Mouse (Mus musculus) G1E (cell line): ENCODE results near the gene Lrrc59. TPM values are rescaled to one million over a fixed set of nuclear protein-coding genes. Genes with fewer than 3 reads are reported as not detected.

Experiments used
- ATAC-seq: 2 replicates; pipeline ENCODE4 v1.8.0; 2016; ENCODE audit warnings: mild to moderate bottlenecking; ENCODE audit not compliant: insufficient number of reproducible peaks, poor library complexity, low FRiP score, severe bottlenecking; ENCODE audit errors: extremely low read depth
- DNase-seq: peaks from one replicate; pipeline ENCODE4 v3.0.0; 2012; ENCODE audit warnings: low spot score
- H3K27me3 ChIP-seq: 2 replicates; pipeline ENCODE4 v1.6.1; 2012; ENCODE audit warnings: mild to moderate bottlenecking, low read length, inconsistent platforms; ENCODE audit not compliant: insufficient read depth
- H3K36me3 ChIP-seq: replicated peaks from 2 replicates; pipeline ENCODE3; 2012; ENCODE audit warnings: mild to moderate bottlenecking, inconsistent platforms
- H3K4me1 ChIP-seq: 2 replicates; pipeline ENCODE4 v1.6.1; 2012; ENCODE audit warnings: low read depth, low read length, inconsistent platforms, mixed read lengths; ENCODE audit not compliant: insufficient read depth
- H3K4me3 ChIP-seq: 2 replicates; pipeline ENCODE4 v1.5.1; 2012; ENCODE audit warnings: low read depth, mild to moderate bottlenecking, inconsistent platforms, low read length, moderate library complexity, mixed read lengths
- H3K9me3 ChIP-seq: replicated peaks from 2 replicates; pipeline ENCODE4 v1.6.1; 2012; ENCODE audit warnings: inconsistent platforms
- CTCF ChIP-seq: IDR thresholded peaks from 2 replicates; pipeline ENCODE4 v1.5.1; 2012; ENCODE audit warnings: low read depth, low read length, inconsistent platforms, mixed read lengths
- GATA1 ChIP-seq: IDR thresholded peaks from 2 replicates; pipeline ENCODE4 v1.6.1; 2012; ENCODE audit warnings: borderline replicate concordance, low read length, inconsistent platforms, mixed read lengths
- GATA2 ChIP-seq: IDR thresholded peaks from 2 replicates; pipeline ENCODE4 v1.6.1; 2012; ENCODE audit warnings: low read depth, low read length, inconsistent platforms, borderline replicate concordance
- POLR2AphosphoS5 ChIP-seq: IDR thresholded peaks from 2 replicates; pipeline ENCODE4 v1.6.1; 2012; ENCODE audit warnings: low read depth, low read length, inconsistent platforms; ENCODE audit not compliant: insufficient replicate concordance
- TAL1 ChIP-seq: conservative IDR thresholded peaks from 2 replicates; pipeline ENCODE4 v1.6.1; 2012; ENCODE audit warnings: low read depth, low read length, inconsistent platforms, mixed read lengths
- polyA plus RNA-seq: library from polyadenylated mRNA; stranded (reverse); fragments of >175 nt; gene quantifications from 2 replicates; pipeline ENCODE4 v1.2.3, GENCODE M21; 2012
- total RNA-seq, 2 experiments: library from RNA; stranded (forward) in 1 of 2; stranded (reverse) in 1 of 2; fragments of 200-1000 nt in 1 of 2; fragments of >200 nt in 1 of 2; fragmentation: Nextera tagmentation in 1 of 2; gene quantifications; 2 replicates each; pipeline ENCODE4 v1.2.3; 2014 to 2017

Lrrc59 gene
- total and polyA plus RNA-seq, 3 experiments = 107 to 146 (median 117) TPM

DNA sequence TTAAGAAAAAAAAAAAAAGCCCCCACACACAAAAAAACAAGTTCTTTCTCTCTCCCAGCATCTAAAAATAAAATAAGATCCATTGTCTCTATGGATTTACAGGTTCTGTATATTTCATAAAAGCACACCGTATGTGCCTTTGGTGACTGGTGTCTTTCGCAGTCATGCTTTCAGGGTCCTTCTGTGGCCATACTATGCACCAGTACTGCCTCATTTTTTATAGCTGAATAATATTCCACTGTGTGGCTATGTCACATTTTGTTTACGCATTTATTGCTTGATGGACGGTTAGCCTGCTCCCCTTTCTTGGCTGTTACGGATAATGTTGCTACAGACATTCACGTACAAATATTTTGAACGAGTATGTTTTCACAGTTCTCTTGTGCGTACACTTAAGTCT is 23.4 kb downstream of the Lrrc59 start:
- Histone ChIP-seq H3K4me3 (peak overlapping the region; percentile 80), H3K9me3 (no peaks in the 10 kb centered on the region), H3K36me3 (peaks cover 71% of the 10 kb centered on the region), H3K4me1 (peaks cover 44% of the 10 kb centered on the region), H3K27me3 (no peaks in the 10 kb centered on the region)
- DNase-seq = no peak
- no peak for TF ChIP-seq POLR2AphosphoS5
- no peak for TF ChIP-seq TAL1
- TF ChIP-seq GATA2 = no peak
- no peak for TF ChIP-seq CTCF
- TF ChIP-seq GATA1 = no peak
- ATAC-seq = no peak

DNA sequence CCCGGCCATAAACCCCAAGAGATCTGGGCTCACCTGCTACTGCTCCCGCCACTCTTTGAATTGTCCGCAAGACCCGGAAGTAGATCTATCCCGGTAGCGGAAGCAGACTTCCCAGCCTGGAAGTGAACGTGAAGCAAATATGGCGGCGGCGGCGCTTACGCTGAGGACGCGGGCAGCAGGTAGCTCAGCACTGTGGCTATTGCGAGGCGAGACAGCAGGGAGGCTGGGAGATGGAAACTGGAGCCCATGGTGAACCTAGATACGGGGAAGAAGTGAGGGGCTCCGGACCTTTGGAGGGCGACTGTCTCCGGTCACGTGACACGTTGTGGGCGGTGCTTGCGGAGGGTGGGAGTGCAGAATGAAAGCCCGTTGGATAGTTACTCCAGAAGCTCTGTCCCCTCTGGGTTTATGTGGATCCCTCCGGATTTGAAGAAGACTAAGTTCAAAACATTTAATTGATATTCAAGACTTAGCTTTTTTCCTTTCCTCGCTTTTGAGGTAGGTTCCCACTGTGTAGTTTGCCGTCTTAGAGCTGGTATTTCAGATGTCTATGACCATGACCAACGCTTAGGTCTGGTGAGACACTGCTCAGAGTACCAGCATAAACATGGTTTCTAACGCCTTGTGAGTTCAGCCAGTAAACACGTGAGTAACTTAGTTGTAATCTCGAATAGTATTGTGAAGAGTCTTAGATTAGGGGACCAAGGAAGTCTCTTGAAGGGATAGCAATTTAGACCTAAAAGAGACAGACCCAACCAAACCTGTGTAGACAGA is 24.3 kb downstream of the Lrrc59 start, which contains the start of the genes Mrpl27 and Eme1:
TSS of gene Mrpl27 (plus strand) at position 105 of the 774 bp plus-strand sequence.
TSS of gene Eme1 (minus strand) at position 302 of the 774 bp plus-strand sequence.
- TF ChIP-seq CTCF = no peak
- no peak for TF ChIP-seq POLR2AphosphoS5
- H3K9me3 ChIP-seq = no peaks in the 10 kb centered on the region
- no peaks in the 10 kb centered on the region for H3K27me3 ChIP-seq
- peak; percentile 83 for ATAC-seq
- H3K36me3 ChIP-seq = peaks cover 72% of the 10 kb centered on the region
- DNase-seq = peak; percentile 83
- peaks cover 42% of the 10 kb centered on the region for H3K4me1 ChIP-seq
- H3K4me3 ChIP-seq = peak within 1 kb of the TSS; percentile 80

DNA sequence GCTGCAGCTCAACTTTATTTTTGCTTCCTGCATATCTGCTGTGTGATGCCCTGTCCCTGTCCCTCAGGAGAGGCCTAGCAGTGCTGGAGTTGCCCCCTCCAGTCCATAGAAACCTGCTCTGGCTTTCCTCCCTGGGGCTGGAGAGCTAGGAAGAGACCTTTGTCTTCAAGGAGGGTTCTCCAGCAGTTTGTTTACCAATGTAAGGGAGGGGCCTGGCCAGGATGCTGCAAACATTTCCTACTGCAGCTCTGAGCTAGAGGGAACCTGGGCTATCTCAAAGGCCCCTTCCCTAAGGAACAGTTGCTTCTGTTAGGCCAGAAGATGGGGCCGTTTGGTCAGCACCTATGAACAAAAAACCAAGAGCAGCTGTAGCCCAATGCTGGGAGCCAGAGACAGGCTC is 31.8 kb downstream of the Lrrc59 start:
- ATAC-seq = no peak

DNA sequence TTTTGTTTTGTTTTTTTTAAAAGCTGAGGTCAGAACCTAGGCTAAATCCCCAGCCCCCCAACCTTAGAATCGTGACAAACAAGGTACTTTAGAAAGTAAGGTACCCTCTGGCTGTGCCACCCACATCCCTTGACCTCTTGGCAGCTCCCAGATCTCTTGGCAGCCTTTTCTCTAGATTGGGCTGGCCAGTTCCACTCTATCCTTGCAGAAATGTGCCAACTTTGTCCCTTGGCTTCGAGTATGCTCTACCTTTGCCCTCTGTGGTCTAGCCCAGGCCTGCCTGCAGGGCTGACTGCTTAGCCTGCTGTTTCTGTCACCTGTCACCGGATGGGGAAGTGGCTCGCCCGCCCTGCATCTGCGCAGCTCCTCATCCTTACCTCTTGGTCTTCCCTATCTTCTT is 35.7 kb downstream of the Lrrc59 start:
- Histone ChIP-seq H3K27me3 (no peaks in the 10 kb centered on the region), H3K4me3 (no peak overlapping the region), H3K36me3 (peaks cover 97% of the 10 kb centered on the region), H3K9me3 (no peaks in the 10 kb centered on the region), H3K4me1 (peaks cover 6% of the 10 kb centered on the region; the same call in 1 of the 2 replicates)
- TF ChIP-seq POLR2AphosphoS5 (no peak), TAL1 (no peak), GATA1 (no peak), GATA2 (no peak), CTCF (no peak)
- DNase-seq (no peak), ATAC-seq (no peak)

More for the DNA sequence above, 31.8 kb downstream of the Lrrc59 start:
- H3K9me3 ChIP-seq = no peaks in the 10 kb centered on the region
- peaks cover 95% of the 10 kb centered on the region for H3K36me3 ChIP-seq
- no peak for DNase-seq
- H3K4me1 ChIP-seq = peaks cover 11% of the 10 kb centered on the region; the same call in 1 of the 2 replicates
- no peak for TF ChIP-seq GATA2
- TF ChIP-seq GATA1 = no peak
- TF ChIP-seq TAL1 = no peak
- TF ChIP-seq POLR2AphosphoS5 = no peak
- TF ChIP-seq CTCF = no peak
- no peak overlapping the region for H3K4me3 ChIP-seq
- H3K27me3 ChIP-seq = no peaks in the 10 kb centered on the region

DNA sequence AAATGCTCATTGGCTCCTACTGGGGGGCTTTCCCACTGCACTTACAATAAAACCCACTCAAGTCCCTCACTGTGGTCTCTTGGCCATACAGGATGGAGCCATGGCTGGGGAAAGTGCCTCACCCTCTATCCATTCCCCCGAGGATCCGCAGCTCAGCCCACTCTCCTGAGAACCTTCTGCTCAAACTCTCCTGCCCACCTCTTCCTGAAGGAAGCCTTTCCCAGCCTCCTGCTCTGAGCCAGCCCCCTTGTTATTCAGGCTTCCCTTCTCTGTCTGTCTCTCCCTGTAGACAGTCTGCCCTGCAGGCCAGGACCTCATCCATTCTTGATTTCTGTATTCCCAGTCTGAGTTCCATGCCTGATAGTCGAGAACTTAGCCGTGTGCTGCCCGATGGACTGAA is 45.4 kb downstream of the Lrrc59 start:
- H3K9me3 ChIP-seq = no peaks in the 10 kb centered on the region
- no peak overlapping the region for H3K4me3 ChIP-seq
- ATAC-seq (no peak), DNase-seq (no peak)
- peaks cover 23% of the 10 kb centered on the region for H3K4me1 ChIP-seq
- peaks cover 52% of the 10 kb centered on the region for H3K36me3 ChIP-seq
- TF ChIP-seq GATA2 = no peak
- no peak for TF ChIP-seq POLR2AphosphoS5
- no peak for TF ChIP-seq TAL1
- no peak for TF ChIP-seq GATA1
- TF ChIP-seq CTCF = no peak
- H3K27me3 ChIP-seq = peaks cover 4% of the 10 kb centered on the region; the same call in 1 of the 2 replicates

DNA sequence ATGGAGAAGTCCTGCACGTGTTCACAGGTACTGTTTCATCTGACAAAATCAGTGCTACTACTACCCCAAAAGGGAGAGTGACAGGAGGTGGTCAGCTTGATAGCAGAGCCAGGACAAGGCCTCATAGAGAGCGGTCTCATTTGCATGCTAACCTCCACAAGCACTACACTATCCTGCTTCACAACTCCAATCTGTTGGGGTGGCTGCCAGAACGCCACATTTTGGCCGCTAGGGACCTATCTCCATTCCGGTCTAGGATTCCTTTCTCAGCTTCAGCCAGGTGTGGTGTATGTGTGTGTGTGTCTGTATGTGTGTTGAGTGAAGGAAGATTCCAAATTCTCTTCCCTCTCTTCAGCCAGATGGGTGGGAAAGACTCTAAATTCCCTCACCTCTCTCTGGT is 45.9 kb downstream of the Lrrc59 start:
- H3K4me3 ChIP-seq = no peak overlapping the region
- peaks cover 48% of the 10 kb centered on the region for H3K36me3 ChIP-seq
- TF ChIP-seq GATA2 (no peak), POLR2AphosphoS5 (no peak), GATA1 (no peak), TAL1 (no peak), CTCF (no peak)
- H3K9me3 ChIP-seq = no peaks in the 10 kb centered on the region
- ATAC-seq (no peak), DNase-seq (no peak)
- peaks cover 23% of the 10 kb centered on the region for H3K4me1 ChIP-seq
- peaks cover 4% of the 10 kb centered on the region; the same call in 1 of the 2 replicates for H3K27me3 ChIP-seq
